Mouse (Mus musculus): ENCODE data around the gene Pdzd2. TPM values are rescaled to one million over a fixed set of nuclear protein-coding genes. Genes with fewer than 3 reads are reported as not detected.

The Pdzd2 gene
- polyA plus RNA-seq, 1 experiment = 1.3 TPM

- WGBS = 82% methylated on average over 14 of the region's 14 CpGs
- no peak for DNase-seq (ENCODE audit: low read depth, low spot score)
These were observed 101.2 kb downstream of the Pdzd2 start for GRCm38 (mm10) chr15:12638370-12639030.

GRCm38 (mm10) chr15:12637511-12637910 lies 102.2 kb downstream of the Pdzd2 start:
- no peak for DNase-seq (ENCODE audit: low read depth, low spot score)
- 93% methylated on average over 8 of the region's 8 CpGs for WGBS

GRCm38 (mm10) chr15:12636386-12636785 lies 103.3 kb downstream of the Pdzd2 start:
- 81% methylated on average over 5 of the region's 5 CpGs for WGBS
- no peak for DNase-seq (ENCODE audit: low read depth, low spot score)

GRCm38 (mm10) chr15:12634921-12635320 lies 104.8 kb downstream of the Pdzd2 start:
- no peak for DNase-seq (ENCODE audit: low read depth, low spot score)
- WGBS = 91% methylated on average over 8 of the region's 8 CpGs

- DNase-seq (ENCODE audit: low read depth, low spot score) = no peak
- WGBS = 44% methylated on average over 7 of the region's 7 CpGs
These were observed 110.6 kb downstream of the Pdzd2 start for GRCm38 (mm10) chr15:12629164-12629563.

- WGBS = 95% methylated on average over 7 of the region's 7 CpGs
- no peak for DNase-seq (ENCODE audit: low read depth, low spot score)
These were observed 111.3 kb downstream of the Pdzd2 start for GRCm38 (mm10) chr15:12628451-12628850.

GRCm38 (mm10) chr15:12626930-12627329 lies 112.8 kb downstream of the Pdzd2 start:
- no peak for DNase-seq (ENCODE audit: low read depth, low spot score)
- WGBS = 85% methylated on average over 9 of the region's 9 CpGs

GRCm38 (mm10) chr15:12626166-12626565 lies 113.6 kb downstream of the Pdzd2 start:
- 57% methylated on average over 8 of the region's 8 CpGs for WGBS

GRCm38 (mm10) chr15:12625524-12625923 lies 114.2 kb downstream of the Pdzd2 start:
- WGBS = 67% methylated on average over 6 of the region's 6 CpGs
- DNase-seq (ENCODE audit: low read depth, low spot score) = no peak

More at GRCm38 (mm10) chr15:12626166-12626565, 113.6 kb downstream of the Pdzd2 start:
- DNase-seq (ENCODE audit: low read depth, low spot score) = no peak

- DNase-seq (ENCODE audit: low read depth, low spot score) = no peak
- WGBS = 93% methylated on average over 4 of the region's 4 CpGs
These were observed 116.2 kb downstream of the Pdzd2 start for GRCm38 (mm10) chr15:12623521-12623920.

- DNase-seq (ENCODE audit: low read depth, low spot score) = no peak
- 91% methylated on average over 5 of the region's 5 CpGs for WGBS
These were observed 117.0 kb downstream of the Pdzd2 start for GRCm38 (mm10) chr15:12622701-12623100.

- WGBS = 68% methylated on average over 7 of the region's 7 CpGs
- no peak for DNase-seq (ENCODE audit: low read depth, low spot score)
These were observed 117.6 kb downstream of the Pdzd2 start for GRCm38 (mm10) chr15:12622093-12622643.

GRCm38 (mm10) chr15:12619273-12619672 lies 120.5 kb downstream of the Pdzd2 start:
- WGBS = 59% methylated on average over 8 of the region's 8 CpGs

GRCm38 (mm10) chr15:12617651-12618050 lies 122.1 kb downstream of the Pdzd2 start:
- no peak for DNase-seq (ENCODE audit: low read depth, low spot score)

More at GRCm38 (mm10) chr15:12619273-12619672, 120.5 kb downstream of the Pdzd2 start:
- DNase-seq (ENCODE audit: low read depth, low spot score) = no peak

GRCm38 (mm10) chr15:12617220-12617619 lies 122.5 kb downstream of the Pdzd2 start:
- DNase-seq (ENCODE audit: low read depth, low spot score) = no peak
- WGBS = 47% methylated on average over 8 of the region's 8 CpGs

More at GRCm38 (mm10) chr15:12617651-12618050, 122.1 kb downstream of the Pdzd2 start:
- 65% methylated on average over 11 of the region's 11 CpGs for WGBS

GRCm38 (mm10) chr15:12614944-12615878 lies 124.5 kb downstream of the Pdzd2 start:
- no peak for DNase-seq (ENCODE audit: low read depth, low spot score)
- WGBS = 51% methylated on average over 20 of the region's 20 CpGs

- WGBS = 62% methylated on average over 9 of the region's 9 CpGs
- no peak for DNase-seq (ENCODE audit: low read depth, low spot score)
These were observed 125.7 kb downstream of the Pdzd2 start for GRCm38 (mm10) chr15:12614011-12614410.

- DNase-seq (ENCODE audit: low read depth, low spot score) = no peak
- WGBS = 49% methylated on average over 7 of the region's 7 CpGs
These were observed 126.6 kb downstream of the Pdzd2 start for GRCm38 (mm10) chr15:12612944-12613675.

GRCm38 (mm10) chr15:12608090-12608489 lies 131.6 kb downstream of the Pdzd2 start:
- 72% methylated on average over 6 of the region's 6 CpGs for WGBS
- no peak for DNase-seq (ENCODE audit: low read depth, low spot score)

- no peak for DNase-seq (ENCODE audit: low read depth, low spot score)
- WGBS = 54% methylated on average over 9 of the region's 9 CpGs
These were observed 133.4 kb downstream of the Pdzd2 start for GRCm38 (mm10) chr15:12606306-12606705.
